Mouse (Mus musculus): ENCODE measurements at regions not wholly inside any gene's neighbourhood (a gene's known extent, or its start where the extent isn't known, plus 50 kb on each side); places are given as distances from the start of the nearest gene placed in this dataset.

- no peak for TF ChIP-seq POLR2A (IDR thresholded peaks at IDR 0.05; ENCODE audit: borderline replicate concordance, low read depth, low read length)
- TF ChIP-seq CTCF (IDR thresholded peaks at IDR 0.05; ENCODE audit: low read depth, low read length): no peak
Observed at GRCm38 (mm10) chr16:7892799-7893198, 532.1 kb downstream of the Tmem114 start.
